Mouse (Mus musculus): ENCODE data around the gene Spin4. TPM values are rescaled to one million over a fixed set of nuclear protein-coding genes. Genes with fewer than 3 reads are reported as not detected.

Spin4 gene
- 8.4 and 9.0 TPM in 2 replicates for polyA plus RNA-seq (2015; fragmentation: Nextera tagmentation; extraction: Ambion mirVana)

DNA sequence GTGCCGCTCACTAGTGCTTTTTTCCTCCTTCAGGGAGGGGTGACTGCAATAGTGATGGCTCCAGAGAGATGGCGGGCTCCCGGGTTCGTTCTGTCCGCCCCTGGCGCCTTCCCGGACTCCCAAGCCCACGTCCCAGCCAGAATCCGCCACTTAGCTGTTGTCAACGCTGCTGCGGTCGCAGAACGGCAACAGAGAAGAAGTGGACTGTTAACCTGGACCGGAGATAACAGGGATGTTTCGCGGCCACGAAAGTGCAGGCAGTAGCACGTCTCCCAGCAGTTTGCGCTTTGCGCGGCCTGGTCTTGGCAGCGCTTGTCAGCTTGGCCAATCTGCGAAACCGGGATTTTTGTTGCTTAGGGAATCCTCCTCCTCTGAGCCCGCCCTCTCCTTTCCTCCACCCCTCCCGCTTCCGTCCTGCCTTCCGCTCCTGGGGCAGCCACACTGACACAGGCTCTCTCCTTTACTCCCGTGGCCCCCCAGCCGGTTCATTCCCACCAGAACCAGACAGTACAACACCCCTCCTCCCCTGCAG, at the start of gene Spin4:
Gene Spin4 (minus strand): TSS at position 322 of the 532 bp plus-strand sequence.
- H3K27me3 ChIP-seq (replicated peaks), result no peaks in the 10 kb centered on the region
- ATAC-seq (ENCODE audit: insufficient read depth, low FRiP score, low read depth), result peak; percentile 97
- H3K36me3 ChIP-seq, result no peaks in the 10 kb centered on the region
- H3K9me3 ChIP-seq, result no peaks in the 10 kb centered on the region
- 10% methylated on average over 29 of the region's 30 CpGs for WGBS
- H3K4me2 ChIP-seq, result peak within 1 kb of the TSS; percentile 55
- peak within 1 kb of the TSS; percentile 92 for H3K27ac ChIP-seq
- H3K9ac ChIP-seq, result peak within 1 kb of the TSS; percentile 25
- peak within 1 kb of the TSS; percentile 52 for H3K4me3 ChIP-seq (replicated peaks)
- H3K4me1 ChIP-seq, result no peaks in the 10 kb centered on the region

GRCm38 (mm10) chrX:95027907-95028306, 1.4 kb upstream of the Spin4 start:
- no peaks in the 10 kb centered on the region for H3K9me3 ChIP-seq
- no peaks in the 10 kb centered on the region for H3K27me3 ChIP-seq (replicated peaks)
- ATAC-seq (ENCODE audit: insufficient read depth, low FRiP score, low read depth), result no peak
- H3K36me3 ChIP-seq, result no peaks in the 10 kb centered on the region
- H3K9ac ChIP-seq, result no peak overlapping the region
- H3K4me2 ChIP-seq, result no peak overlapping the region
- H3K4me1 ChIP-seq, result no peaks in the 10 kb centered on the region
- no peak overlapping the region for H3K27ac ChIP-seq
- 76% methylated on average over 5 of the region's 5 CpGs for WGBS
- H3K4me3 ChIP-seq (replicated peaks), result no peak overlapping the region

GRCm38 (mm10) chrX:95025779-95026360, 612 bp downstream of the Spin4 start:
- ATAC-seq (ENCODE audit: insufficient read depth, low FRiP score, low read depth), result peak; percentile 36; the same call in 1 of the 2 replicates

GRCm38 (mm10) chrX:95012033-95012432, 14.4 kb downstream of the Spin4 start:
- Histone ChIP-seq H3K27ac (no peak overlapping the region), H3K9me3 (no peaks in the 10 kb centered on the region), H3K4me2 (no peak overlapping the region), H3K4me1 (no peaks in the 10 kb centered on the region), H3K27me3 (replicated peaks) (no peaks in the 10 kb centered on the region), H3K4me3 (replicated peaks) (no peak overlapping the region), H3K9ac (no peak overlapping the region), H3K36me3 (no peaks in the 10 kb centered on the region)
- ATAC-seq (ENCODE audit: insufficient read depth, low FRiP score, low read depth), result no peak
- WGBS, result 26% methylated on average over 4 of the region's 4 CpGs

More at GRCm38 (mm10) chrX:95025779-95026360, 612 bp downstream of the Spin4 start:
- Histone ChIP-seq H3K27me3 (replicated peaks) (no peaks in the 10 kb centered on the region), H3K4me1 (no peaks in the 10 kb centered on the region), H3K27ac (peak overlapping the region; percentile 92), H3K4me2 (peak overlapping the region; percentile 55), H3K36me3 (no peaks in the 10 kb centered on the region), H3K4me3 (replicated peaks) (peak overlapping the region; percentile 52), H3K9ac (peak overlapping the region; percentile 25), H3K9me3 (no peaks in the 10 kb centered on the region)
- 23% methylated on average over 23 of the region's 23 CpGs for WGBS

DNA sequence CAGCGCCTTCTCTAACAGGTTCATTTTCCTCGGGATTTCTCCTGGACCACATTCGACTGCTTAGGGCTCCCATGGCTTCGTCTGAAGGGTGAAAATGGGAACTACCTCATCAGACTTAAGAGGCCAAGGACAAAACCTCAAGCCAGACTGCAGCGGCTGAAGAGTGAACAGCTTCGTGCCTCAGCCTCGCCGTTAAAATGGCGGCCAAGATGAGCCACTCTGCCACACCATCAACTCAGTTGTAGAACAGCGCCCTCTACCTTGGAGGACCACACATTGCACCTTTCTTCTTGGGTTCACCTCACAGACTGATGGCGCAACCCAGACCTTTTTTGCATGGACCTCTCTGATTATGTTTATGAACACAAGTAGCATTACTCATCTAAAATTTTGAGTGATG, 27.6 kb downstream of the Spin4 start:
- Histone ChIP-seq H3K27me3 (replicated peaks) (no peaks in the 10 kb centered on the region), H3K36me3 (no peaks in the 10 kb centered on the region), H3K4me2 (no peak overlapping the region), H3K9me3 (no peaks in the 10 kb centered on the region), H3K27ac (no peak overlapping the region), H3K9ac (no peak overlapping the region), H3K4me1 (no peaks in the 10 kb centered on the region), H3K4me3 (replicated peaks) (no peak overlapping the region)
- 90% methylated on average over 11 of the region's 11 CpGs for WGBS
- no peak for ATAC-seq (ENCODE audit: insufficient read depth, low FRiP score, low read depth)

DNA sequence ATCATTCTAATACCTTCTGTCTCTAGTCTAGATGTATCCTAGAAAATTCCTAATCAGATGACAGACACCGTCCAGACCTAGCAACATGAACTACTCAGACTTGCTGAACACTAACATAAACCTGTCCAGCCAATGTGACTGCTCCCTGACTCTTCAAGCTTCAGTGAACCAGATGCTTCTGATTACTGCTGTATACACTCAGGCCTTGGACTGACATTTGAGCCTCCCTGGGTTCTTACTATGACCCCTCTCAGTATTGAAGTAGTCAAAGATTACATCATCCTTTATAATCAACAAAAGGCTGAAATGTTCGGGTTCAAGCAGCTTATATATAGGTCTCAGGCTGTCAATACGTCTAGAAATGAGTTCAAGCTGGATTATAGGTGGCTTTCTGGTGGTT, 32.4 kb downstream of the Spin4 start:
- WGBS, result 50% methylated on average over 3 of the region's 3 CpGs
- Histone ChIP-seq H3K4me3 (replicated peaks) (no peak overlapping the region), H3K9me3 (no peaks in the 10 kb centered on the region), H3K27me3 (replicated peaks) (0 out of 2 replicates have a peak, but pooled peaks cover 2% of the 10 kb centered on the region), H3K36me3 (no peaks in the 10 kb centered on the region), H3K27ac (no peak overlapping the region), H3K4me1 (no peaks in the 10 kb centered on the region), H3K4me2 (no peak overlapping the region), H3K9ac (no peak overlapping the region)
- ATAC-seq (ENCODE audit: insufficient read depth, low FRiP score, low read depth), result no peak

DNA sequence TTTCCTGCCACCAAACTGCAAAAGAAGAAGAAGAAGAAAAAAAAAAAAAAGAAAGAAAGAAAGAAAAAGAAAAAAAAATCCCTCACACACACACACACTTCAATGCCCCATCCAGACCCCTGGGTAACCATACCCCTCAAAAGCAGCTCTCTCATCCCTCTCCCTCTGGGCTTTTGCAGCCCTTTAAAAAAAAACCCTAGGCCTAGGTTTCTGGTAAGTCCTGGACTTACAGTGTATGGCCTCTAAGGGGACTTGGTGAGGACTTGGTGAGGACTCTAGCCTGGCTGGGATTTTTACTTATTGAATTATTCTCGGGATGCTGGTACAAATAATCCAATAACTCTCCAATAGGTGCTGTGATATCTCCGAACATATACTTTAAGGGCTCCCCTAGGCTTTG, 35.6 kb downstream of the Spin4 start:
- Histone ChIP-seq H3K27ac (no peak overlapping the region), H3K9ac (no peak overlapping the region), H3K4me2 (peak overlapping the region; percentile 56), H3K36me3 (no peaks in the 10 kb centered on the region), H3K4me3 (replicated peaks) (no peak overlapping the region), H3K9me3 (no peaks in the 10 kb centered on the region), H3K4me1 (no peaks in the 10 kb centered on the region), H3K27me3 (replicated peaks) (0 out of 2 replicates have a peak, but pooled peaks cover 2% of the 10 kb centered on the region)
- no peak for ATAC-seq (ENCODE audit: insufficient read depth, low FRiP score, low read depth)
- WGBS, result 66% methylated on average over 2 of the region's 2 CpGs

- peak overlapping the region; percentile 29 for H3K4me3 ChIP-seq (replicated peaks)
- 19% methylated on average over 29 of the region's 29 CpGs for WGBS
- no peaks in the 10 kb centered on the region for H3K9me3 ChIP-seq
- peak overlapping the region; percentile 56 for H3K4me2 ChIP-seq
- no peak overlapping the region for H3K27ac ChIP-seq
- no peak overlapping the region; the same call in 1 of the 2 replicates for H3K9ac ChIP-seq
- no peaks in the 10 kb centered on the region for H3K4me1 ChIP-seq
- no peaks in the 10 kb centered on the region for H3K36me3 ChIP-seq
- peak; percentile 56; the same call in 1 of the 2 replicates for ATAC-seq (ENCODE audit: insufficient read depth, low FRiP score, low read depth)
- 0 out of 2 replicates have a peak, but pooled peaks cover 2% of the 10 kb centered on the region for H3K27me3 ChIP-seq (replicated peaks)
Measured at GRCm38 (mm10) chrX:94990080-94990825, 36.2 kb downstream of the Spin4 start.

Other genes with a start within 250 kb of the Spin4 start
- 12.7 and 13.6 TPM in 2 replicates for gene Arhgef9, start 170.2 kb upstream of the Spin4 start, polyA plus RNA-seq (2015; fragmentation: Nextera tagmentation; extraction: Ambion mirVana)

Measured in stomach, embryonic 15.5 days (tissue).